Mouse (Mus musculus): Measurements from ENCODE around the gene Kcnt1.

The Kcnt1 gene

DNA sequence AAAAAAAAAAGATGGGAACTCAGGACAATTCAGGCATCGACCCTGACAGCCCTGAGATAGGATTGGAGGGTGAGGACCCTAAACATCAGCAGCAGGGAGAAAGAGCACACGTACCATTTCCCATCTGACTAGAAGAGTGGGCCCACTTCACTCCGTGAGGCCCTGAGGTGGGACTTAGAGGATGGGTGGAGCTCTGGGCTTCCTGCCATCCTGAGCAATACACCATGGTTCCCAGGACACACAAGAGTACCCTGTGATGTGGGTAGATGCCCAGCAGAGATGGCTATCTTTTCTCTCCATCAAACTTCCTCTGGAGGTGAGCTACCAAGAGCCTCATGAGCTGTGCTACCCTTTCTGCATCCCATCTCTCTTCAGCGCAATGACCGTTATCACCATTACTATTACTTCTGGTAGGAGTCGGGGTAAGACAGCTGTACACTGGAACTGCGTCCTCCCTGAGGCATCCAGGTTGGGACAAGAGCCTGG lies 13.8 kb downstream of the Kcnt1 start:
- ATAC-seq (ENCODE audit: insufficient number of reproducible peaks, low FRiP score, low TSS enrichment): no peak

DNA sequence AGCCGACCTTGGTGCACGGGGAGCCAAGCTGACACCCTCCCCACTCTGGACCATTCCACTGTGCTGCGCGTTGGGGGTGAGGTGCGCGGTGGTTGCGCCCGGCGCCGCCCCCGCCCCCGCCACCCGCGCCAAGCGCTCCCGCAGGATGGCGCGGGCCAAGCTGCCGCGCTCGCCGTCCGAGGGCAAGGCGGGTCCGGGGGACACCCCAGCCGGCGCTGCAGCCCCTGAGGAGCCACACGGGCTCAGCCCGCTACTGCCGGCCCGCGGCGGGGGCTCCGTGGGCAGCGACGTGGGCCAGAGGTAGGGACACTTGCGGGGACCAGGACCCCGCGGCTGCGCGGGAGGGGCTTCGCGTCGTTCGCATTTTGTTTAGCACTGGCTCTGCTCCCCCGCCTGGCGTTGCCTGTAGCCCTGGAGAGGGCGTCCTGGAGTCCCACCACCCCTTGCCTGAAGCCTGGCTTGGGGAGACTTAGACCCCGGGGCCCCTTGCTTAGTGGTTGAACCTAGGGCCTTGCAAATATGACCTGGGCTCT lies 14.3 kb downstream of the Kcnt1 start:
- peak; percentile 84 for ATAC-seq (ENCODE audit: insufficient number of reproducible peaks, low FRiP score, low TSS enrichment)

DNA sequence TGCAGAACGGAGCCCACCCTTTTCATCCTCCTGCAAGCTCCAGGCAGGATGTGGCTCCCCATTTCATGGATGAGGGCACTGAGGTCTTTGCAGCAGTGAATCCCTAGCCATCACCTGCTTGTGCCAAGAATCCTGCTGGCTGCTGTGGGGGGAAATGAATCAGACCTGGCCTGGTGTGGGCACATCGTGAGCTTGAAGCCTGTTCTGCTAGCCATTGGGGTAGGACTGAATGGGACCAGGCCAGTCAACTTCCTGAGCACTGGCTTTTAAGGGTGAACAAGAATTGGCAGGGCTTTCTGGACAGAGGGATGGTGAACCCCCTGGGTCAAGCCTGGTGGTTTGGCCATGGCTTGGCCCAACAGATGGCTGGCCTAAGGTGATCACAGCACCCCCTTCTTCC lies 15.0 kb downstream of the Kcnt1 start:
- ATAC-seq (ENCODE audit: insufficient number of reproducible peaks, low FRiP score, low TSS enrichment): peak; percentile 63; the same call in 1 of the 2 replicates

DNA sequence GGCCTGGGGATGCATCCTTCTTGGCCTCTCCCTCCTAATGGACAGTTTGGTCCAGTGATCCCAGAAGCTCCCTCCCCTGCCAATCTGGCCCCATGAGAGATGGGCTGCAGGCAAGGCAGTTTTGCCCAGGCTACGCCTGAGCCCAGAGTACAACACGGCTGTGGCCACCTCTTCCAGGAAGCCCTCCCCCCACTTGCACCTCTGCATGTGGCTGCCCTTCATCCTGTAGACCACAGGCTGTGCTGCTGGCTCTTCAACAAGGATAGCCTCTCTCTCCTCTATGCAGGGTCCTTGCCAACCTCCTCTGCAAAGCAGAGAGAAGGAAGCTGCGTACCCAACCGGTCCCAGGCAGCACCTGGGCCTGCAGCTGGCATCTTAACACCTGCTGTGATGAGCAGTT lies 15.5 kb downstream of the Kcnt1 start:
- 0 out of 2 replicates have a peak, but pooled peaks have one; percentile 3 for ATAC-seq (ENCODE audit: insufficient number of reproducible peaks, low FRiP score, low TSS enrichment)

DNA sequence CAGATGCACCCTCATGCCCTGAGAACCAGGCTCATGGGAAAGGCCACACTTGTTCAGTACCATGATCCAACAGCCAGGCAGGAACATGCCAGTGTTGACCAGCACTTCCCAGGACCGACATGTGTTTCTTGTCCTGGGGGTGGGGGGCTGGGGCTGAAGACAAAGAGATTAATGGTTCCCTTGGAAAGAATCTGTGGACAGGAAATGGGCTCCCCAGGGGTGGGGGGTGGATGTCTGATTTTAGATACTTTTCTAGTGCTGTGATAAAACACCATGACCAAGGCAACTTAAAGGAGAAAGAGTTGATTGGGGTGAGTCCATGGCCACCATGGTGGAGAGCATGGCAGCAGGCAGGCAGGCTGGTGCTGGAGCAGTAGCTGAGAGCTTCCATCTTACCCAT lies 18.7 kb downstream of the Kcnt1 start:
- ATAC-seq (ENCODE audit: insufficient number of reproducible peaks, low FRiP score, low TSS enrichment): no peak

DNA sequence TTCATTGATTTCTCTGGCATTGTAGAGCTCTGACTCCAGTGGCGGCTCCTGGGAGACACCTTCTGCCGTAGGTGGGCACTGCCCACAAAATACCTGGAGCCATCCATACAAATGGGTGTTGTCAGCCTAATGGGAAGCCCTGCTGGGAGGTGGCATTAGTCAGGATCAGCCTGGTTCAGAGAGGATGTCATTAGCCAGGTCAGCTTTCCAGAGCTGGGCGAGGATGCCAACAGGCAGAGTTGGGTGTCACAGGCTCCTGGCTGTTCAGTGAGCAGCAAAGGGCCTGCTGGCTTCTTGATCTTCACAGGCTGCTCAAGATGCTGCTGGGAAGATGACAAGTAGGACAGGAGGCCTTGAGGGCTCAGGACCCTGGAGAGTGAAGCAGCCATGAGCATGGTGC lies 21.2 kb downstream of the Kcnt1 start:
- ATAC-seq (ENCODE audit: insufficient number of reproducible peaks, low FRiP score, low TSS enrichment): no peak

DNA sequence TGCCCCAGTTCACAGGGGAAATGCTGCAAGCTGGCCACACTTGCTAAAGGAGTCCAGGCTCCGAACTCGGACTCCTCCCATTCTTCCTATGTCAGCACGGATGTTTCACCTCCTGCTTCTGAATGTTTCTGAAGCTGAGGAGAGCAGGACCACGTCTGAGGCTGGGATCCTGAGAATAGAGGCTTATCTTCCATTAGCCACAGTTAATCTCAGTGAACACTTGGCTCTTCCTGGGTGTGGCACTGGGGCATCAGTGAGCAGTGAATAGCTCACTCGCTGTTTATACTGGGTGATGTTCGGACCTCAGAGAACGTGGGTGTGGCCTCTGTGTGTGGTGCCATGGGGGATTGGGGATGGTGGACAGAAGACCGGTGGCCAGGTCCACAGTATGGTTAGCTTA lies 23.7 kb downstream of the Kcnt1 start:
- no peak for ATAC-seq (ENCODE audit: insufficient number of reproducible peaks, low FRiP score, low TSS enrichment)

DNA sequence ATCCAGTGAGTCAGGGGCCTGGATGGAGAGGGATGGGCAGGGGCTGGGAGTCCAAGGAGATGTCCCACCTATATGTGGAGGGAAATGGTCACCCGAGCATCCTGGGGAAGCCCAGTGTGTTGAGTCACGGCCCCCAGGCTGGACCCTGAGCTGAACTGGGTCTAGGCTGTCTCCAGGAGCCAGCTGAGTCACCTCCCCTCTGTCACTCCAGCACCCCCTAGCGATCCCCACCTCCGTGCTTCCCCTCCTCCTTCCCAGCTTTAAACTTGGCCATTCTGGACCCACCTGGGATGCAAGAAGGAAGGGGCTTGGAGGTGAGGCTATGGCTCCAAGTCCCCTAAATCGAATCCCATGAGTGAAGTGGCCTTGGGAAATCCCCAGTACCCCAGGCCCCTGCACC lies 24.6 kb downstream of the Kcnt1 start:
- no peak for ATAC-seq (ENCODE audit: insufficient number of reproducible peaks, low FRiP score, low TSS enrichment)

DNA sequence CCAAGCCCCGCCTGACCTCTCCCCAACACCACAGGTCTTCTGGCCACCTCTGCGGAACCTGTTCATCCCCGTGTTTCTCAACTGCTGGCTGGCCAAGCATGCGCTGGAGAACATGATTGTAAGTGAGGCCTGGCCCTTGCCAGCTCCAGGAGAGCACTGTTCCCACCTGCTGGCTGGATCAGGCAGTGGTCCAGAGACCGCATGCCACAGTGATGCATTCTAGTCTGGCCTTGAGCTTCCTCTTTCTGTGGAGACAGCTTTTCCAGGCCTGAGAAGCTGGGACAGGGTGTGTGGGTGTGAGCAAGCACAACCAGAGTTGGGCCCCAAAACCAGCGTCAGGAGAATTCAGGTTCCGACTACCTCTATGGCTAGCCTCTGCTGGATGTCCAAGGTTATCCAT lies 28.9 kb downstream of the Kcnt1 start:
- ATAC-seq (ENCODE audit: insufficient number of reproducible peaks, low FRiP score, low TSS enrichment): peak; percentile 47; the same call in 1 of the 2 replicates

DNA sequence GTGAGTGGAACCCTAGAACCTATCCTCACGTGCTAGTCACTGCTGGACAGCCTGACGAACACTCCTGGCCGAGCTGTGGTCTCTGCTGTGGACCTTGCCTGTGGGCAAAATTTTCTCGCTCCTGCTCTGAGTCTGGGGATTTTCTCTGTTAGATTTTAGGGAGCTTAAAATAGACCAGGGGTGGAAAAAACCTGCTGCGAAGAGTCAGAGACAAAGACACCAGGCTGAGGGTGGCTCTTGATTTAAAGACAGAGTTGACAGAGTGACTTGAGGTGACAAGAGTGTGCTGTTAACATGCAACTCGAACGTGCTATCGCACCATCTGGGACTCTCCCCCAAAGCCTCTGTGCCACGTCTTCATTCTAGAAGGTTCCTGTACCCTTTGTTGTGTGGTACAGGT lies 35.4 kb downstream of the Kcnt1 start:
- ATAC-seq (ENCODE audit: insufficient number of reproducible peaks, low FRiP score, low TSS enrichment): no peak

DNA sequence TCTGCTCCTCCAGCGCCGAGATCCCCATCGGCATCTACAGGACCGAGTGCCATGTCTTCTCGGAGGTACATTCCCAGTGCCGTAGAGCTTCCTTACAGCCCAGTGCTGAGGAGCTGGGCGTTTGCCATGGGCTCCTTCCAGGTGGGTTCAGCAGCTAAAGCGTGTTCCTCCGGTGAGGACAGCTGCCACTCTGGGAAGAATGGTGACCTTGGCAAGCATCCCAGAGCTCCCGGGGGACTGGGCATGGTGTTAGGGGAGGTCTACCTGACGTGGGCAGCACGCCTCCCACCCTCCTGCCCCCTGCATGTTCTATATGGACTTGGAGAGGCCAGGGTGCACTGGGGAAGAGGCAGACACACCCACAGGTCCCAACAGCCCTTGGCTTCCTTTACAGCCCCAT lies 46.3 kb downstream of the Kcnt1 start:
- no peak for ATAC-seq (ENCODE audit: insufficient number of reproducible peaks, low FRiP score, low TSS enrichment)

DNA sequence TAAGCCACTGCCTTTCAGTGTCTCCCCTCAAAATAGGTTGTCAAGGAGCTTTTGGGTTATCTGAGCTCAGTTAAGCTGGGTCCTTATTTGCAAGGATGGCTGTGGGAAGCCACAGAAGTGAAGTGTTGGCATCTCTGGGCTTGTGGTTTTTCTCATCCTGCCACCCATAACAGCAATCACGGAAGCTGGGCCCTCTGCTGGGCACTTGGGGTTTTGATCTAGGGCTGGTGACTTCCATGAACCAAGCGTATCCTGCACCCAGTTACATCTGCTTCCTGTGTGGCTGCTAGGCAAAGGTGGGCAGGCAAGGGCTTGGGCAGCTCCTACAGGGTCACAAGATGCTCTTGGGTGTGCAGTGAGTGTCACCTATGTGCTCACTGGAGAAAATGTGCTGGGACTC lies 49.7 kb downstream of the Kcnt1 start:
- ATAC-seq (ENCODE audit: insufficient number of reproducible peaks, low FRiP score, low TSS enrichment): no peak

DNA sequence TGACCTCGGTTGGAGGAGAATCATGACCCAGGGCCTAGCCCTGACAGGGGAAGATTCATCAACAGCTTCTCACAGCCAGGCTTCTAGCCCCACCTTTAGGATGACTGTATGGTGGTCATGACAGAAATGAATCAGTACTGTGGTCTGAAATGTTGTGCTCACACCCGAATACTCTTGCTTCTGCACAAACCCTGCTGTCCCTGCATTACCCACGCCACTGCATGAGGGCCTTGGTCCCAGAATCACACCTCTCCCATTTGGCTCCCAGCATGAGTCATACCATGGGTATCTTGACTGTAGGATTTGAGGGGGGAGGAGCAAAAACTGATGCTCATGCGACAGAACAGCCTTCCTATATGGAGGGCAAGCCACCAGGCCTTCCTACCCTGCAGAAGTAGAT lies 50.7 kb downstream of the Kcnt1 start:
- ATAC-seq (ENCODE audit: insufficient number of reproducible peaks, low FRiP score, low TSS enrichment): no peak

DNA sequence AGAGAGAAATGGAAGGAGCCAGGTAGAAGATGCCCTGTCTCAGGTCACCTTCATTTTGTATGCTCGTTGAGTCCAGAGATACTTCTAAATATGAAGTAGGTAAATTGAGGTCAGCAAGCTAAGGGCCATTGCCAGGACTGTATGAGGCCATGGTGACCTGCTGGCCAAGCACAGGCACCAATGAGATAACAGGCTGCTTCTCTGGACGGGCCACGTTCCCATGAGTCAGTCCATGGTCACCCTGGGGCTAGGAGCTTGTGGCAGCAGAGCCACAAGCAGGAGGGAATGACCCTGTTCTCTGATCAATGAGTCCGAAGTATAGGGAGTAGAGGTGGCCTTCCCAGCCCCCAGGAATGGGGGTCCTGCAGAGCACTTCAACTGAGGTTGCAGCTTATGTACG lies 51.3 kb downstream of the Kcnt1 start:
- ATAC-seq (ENCODE audit: insufficient number of reproducible peaks, low FRiP score, low TSS enrichment): no peak

DNA sequence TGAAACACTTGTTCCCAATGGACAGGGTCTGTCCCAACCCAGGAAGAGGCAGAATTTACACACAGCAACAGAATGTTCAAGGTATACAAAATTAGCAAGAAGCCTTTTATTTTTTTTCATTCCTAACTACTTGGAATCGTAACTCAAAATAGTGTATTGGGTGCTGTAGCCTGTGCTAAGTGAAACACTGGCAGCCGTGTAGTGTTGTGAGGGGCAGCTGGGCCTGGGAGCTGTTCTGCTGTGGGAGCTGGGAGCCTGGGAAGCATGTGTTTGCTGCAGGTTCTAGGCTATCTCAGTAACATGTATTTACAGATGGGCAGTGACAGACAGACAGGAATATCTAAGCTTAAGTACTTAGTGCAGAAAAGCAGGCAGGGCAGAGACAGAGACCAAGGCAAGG lies 54.9 kb downstream of the Kcnt1 start:
- ATAC-seq (ENCODE audit: insufficient number of reproducible peaks, low FRiP score, low TSS enrichment): no peak

DNA sequence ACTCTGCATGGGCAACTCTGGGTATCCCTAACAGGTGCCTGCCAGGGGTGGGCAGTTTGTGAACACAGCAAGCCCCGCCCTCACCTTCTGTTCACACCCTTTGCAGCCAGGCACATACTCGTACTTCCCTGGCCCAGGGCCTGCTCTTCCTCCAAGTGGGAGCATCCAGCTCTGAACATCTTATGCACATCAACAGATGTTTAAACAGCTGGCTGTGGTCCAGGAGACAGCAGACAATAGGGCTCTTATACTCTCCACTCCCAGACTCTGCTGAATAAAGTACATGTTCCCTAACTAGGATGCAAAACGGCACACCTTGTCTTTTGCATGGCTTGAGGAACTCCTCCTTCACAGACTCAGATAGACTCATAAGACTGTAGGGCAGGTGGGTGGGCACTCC lies 56.4 kb downstream of the Kcnt1 start:
- ATAC-seq (ENCODE audit: insufficient number of reproducible peaks, low FRiP score, low TSS enrichment): no peak

DNA sequence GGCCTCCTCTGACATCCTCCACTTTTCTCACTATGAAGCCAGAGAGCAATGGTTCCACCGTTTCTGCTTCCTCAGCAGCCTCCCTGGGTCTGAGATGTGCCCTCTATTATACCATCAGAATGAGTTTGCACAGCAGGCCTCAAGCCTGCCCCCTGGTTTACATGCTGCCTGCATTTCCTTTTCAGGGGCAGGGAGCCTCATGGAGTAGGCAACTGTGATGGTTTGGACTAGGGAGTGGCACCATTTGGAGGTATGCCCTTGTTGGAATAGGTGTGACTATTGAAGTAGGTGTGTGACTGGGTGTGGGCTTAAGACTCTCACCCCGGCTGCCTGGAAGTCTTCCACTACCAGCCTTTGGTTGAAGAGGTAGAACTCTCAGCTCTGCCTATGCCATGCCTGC lies 60.3 kb downstream of the Kcnt1 start:
- ATAC-seq (ENCODE audit: insufficient number of reproducible peaks, low FRiP score, low TSS enrichment): no peak

DNA sequence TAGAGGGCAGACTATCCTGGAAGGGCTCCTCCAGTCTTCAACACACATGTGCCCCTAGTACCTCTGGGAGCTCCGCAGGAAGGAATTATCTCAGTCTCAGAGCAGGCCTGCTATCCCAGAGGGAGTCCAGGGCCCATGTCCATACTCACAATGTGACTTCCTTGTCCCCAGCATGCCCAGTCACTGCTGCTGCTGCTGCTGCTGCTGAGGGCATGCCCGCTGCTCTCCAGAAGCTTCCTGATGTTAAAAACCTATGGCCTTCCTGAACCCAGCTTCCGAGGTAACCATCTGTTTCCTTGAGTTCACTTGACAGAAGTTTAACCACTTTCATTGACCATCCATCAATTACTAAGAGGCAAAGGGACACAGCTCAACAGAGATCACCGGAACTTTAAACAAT lies 61.4 kb downstream of the Kcnt1 start:
- ATAC-seq (ENCODE audit: insufficient number of reproducible peaks, low FRiP score, low TSS enrichment): no peak

DNA sequence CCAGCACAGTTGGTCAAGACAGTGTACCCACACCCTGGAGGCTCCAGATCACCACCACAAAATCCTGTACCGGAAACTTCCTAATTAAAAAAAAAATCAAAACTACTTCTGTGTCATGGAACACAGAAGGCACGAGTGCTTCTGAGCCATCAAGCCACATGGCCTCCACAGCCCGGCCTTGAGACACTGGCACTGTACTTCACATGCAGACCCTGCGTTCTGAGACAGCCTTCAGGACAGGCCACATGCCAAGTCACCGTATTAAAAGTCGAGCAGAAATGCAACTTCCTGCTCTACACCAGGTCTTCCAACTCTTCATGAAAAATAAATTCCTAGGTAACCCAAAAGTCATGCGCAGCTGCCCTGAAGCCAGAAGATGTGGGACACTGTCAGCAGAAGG lies 64.3 kb downstream of the Kcnt1 start:
- ATAC-seq (ENCODE audit: insufficient number of reproducible peaks, low FRiP score, low TSS enrichment): no peak

DNA sequence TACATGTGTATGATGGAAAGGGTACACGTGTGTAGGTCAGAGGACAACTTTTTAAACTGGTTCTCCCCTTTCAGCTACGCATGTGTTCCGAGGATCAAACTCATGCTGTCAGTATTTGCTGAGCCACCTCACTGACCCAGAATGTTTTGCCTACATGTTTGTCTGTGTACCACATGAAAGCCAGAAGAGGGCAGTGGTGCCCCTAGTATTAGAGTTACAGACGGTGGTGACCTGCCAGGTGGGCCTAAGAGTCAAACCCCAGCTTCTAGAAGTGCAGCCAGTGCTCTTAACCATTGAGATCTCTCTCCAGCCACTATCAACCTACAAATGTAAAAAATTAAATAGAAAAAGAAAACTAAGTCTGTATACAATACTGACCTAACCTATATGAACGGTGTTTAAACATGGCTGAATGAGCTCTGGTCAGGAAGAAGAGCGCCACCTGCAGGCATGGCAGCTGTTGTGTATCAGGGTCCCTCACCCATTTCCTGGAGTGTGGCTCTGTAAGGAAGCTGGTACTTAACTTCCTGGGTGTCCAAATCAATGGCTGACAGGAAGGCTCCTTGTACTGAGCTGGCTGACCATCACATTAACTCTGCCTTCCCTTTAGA lies 67.8 kb downstream of the Kcnt1 start:
- ATAC-seq (ENCODE audit: insufficient number of reproducible peaks, low FRiP score, low TSS enrichment): no peak

DNA sequence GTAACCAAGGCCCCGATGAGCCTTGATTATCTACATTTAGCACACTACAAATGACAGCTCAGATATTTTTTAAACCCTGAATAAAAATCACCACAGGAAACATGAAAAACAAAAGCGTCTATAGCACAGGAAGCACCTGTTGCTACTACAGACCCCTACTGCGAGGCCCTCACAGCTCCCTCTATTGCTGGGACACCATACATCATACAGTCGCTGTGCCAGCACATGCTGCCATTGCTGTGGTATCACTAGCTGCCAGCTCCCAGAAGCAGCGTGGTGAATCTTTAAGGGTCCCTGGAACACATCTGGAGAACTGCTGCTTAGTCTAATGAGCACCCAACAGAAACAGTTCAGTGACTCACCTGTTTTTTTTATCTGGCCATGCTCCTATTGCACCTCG lies 77.0 kb downstream of the Kcnt1 start:
- no peak for ATAC-seq (ENCODE audit: insufficient number of reproducible peaks, low FRiP score, low TSS enrichment)

DNA sequence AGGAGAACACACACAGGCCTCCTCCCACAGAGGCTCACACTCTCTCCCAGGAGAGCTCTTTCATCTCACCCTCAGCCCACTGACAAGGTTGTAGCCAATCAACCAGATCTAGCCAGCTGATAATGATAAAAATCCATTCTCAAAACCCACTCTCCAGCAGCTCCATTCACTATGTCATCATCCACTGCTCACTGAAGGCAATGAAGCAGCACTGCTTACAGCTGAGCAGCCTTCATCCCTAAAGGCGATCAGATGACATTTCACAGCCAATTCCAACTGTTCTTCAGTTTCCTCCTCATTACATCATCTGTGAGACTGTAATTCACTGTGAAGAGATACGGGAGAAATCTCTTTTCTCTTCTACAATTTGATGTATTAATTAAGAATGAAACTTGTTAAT lies 80.3 kb downstream of the Kcnt1 start:
- ATAC-seq (ENCODE audit: insufficient number of reproducible peaks, low FRiP score, low TSS enrichment): no peak

DNA sequence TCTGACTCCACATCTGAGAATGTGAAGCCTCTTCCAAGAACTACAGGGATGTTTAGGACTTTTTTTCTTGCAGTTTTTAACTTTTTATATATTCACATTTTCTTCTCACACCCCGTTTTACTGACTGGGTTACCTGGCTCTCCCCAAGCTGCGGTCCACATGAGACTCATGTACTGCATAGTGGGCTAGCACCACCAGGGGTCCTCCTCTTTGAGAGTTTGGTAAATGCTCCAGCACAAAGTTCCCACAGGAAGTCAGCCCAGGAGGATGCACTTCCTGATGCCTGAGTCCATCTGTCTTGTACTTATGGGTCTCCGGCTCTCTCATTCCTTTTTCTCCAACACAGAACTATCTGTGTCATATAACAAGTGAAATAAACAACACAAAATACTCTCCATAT lies 84.4 kb downstream of the Kcnt1 start:
- no peak for ATAC-seq (ENCODE audit: insufficient number of reproducible peaks, low FRiP score, low TSS enrichment)

All from cerebellum, adult (tissue).